Mouse (Mus musculus): ENCODE measurements around the gene Vmn1r91. TPM values are rescaled to one million over a fixed set of nuclear protein-coding genes. Genes with fewer than 3 reads are reported as not detected.
"Not testable (repeated sequence)": the region's sequence is repeated elsewhere in the genome, so short reads cannot be mapped to it uniquely, and the experiment has no call there.

Vmn1r91 gene
- polyA plus RNA-seq (2012; rRNA removed) = not detected in 2 replicates

DNA sequence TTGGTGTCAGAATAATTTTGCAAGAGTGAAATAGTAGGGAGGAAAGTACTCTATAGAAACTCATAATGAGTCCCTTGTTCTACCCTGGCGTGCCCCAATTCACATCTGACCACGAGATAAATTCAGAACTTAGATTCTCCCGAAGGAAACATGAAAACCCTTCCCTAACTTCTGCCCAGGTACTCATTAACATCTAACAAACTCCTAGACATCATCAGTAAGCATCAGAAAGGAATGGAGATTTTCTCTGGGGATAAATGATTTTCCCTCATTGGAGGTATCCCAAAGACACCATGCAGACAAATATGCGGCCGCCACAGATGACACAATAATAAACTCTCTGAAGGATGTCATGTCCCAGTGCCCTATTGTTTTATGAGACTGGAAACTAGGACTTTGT, at the start of gene Vmn1r91:
Gene Vmn1r91 (plus strand): TSS at position 301 of the 400 bp plus-strand sequence.
- DNase-seq; H3K27ac ChIP-seq (ENCODE audit: control insufficient read depth, insufficient read depth, low read length); H3K4me1 ChIP-seq (replicated peaks; ENCODE audit: control insufficient read depth, insufficient read depth, low read length); H3K4me3 ChIP-seq (ENCODE audit: control insufficient read depth, insufficient read depth, low read length); H3K36me3 ChIP-seq (ENCODE audit: control insufficient read depth, insufficient read depth, low read length); H3K27me3 ChIP-seq (ENCODE audit: control insufficient read depth, insufficient read depth, low read length): not testable (repeated sequence)
- 90% methylated on average over 5 of the region's 5 CpGs for WGBS

DNA sequence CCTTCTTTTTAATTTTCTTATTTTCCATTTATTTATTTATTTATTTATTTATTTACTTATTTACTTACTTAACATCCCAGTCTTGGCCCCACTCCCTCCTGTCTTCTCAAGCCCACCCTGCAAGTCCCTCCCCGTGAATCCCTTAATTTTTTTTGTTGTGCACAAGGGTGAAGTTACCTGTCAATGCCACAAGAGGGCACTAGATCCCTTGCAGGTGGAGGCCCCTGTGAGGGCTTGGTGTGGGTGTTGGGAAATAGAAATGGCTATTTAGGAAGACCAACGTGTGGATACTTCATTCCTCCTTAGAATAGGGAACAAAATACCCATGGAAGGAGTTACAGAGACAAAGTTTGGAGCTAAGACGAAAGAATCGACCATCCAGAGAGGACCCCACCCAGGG, 35.4 kb upstream of the Vmn1r91 start:
- not testable (repeated sequence) for H3K36me3 ChIP-seq (ENCODE audit: control insufficient read depth, insufficient read depth, low read length); H3K4me3 ChIP-seq (ENCODE audit: control insufficient read depth, insufficient read depth, low read length); DNase-seq; H3K27ac ChIP-seq (ENCODE audit: control insufficient read depth, insufficient read depth, low read length); H3K4me1 ChIP-seq (replicated peaks; ENCODE audit: control insufficient read depth, insufficient read depth, low read length); H3K27me3 ChIP-seq (ENCODE audit: control insufficient read depth, insufficient read depth, low read length)
- 69% methylated on average over 4 of the region's 4 CpGs for WGBS

DNA sequence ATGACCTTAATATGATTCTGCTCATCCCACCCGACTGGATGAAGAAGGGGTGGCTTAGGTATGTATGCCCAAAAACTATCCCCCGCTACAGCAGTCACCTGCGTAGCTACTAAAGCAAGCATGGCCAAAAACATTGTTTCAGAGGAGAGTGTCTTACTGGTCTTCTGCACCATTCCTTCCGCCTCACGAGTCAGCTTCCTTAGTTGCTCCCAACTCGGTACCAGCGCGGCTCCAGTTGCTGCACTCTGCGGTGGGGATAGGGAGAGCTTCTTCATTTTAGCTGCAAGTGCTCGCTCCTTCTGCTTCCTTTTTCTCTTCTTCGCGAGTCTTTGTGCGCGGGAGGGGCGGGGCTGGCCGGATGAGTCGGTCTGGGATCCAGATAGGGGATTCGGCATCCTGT, 21.4 kb upstream of the Vmn1r91 start:
- not testable (repeated sequence) for H3K27ac ChIP-seq (ENCODE audit: control insufficient read depth, insufficient read depth, low read length); H3K4me3 ChIP-seq (ENCODE audit: control insufficient read depth, insufficient read depth, low read length); H3K4me1 ChIP-seq (replicated peaks; ENCODE audit: control insufficient read depth, insufficient read depth, low read length); H3K36me3 ChIP-seq (ENCODE audit: control insufficient read depth, insufficient read depth, low read length); H3K27me3 ChIP-seq (ENCODE audit: control insufficient read depth, insufficient read depth, low read length); DNase-seq
- WGBS = 76% methylated on average over 18 of the region's 18 CpGs

DNA sequence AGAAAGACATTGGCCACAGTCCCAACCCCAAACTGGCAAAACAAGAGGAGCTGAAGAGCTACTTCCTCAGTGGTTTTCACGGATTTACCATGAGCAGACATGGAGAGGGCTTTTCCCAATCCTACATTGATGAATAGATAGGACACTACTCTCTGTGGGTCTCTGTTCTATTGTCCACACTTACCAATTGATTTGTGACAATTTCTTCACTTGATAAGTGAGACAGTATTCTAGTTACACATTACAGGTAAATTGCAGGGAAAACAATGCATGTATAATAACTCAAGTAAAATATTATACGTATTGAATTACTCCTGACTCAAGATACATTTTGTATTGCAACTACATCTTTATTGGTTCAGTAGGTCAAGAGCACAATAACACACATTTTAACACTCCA, 23.0 kb downstream of the Vmn1r91 start, which contains the start of gene Gm16442:
Gene Gm16442 (minus strand): TSS at position 101 of the 400 bp plus-strand sequence.
- no CpG with 5 or more reads among the region's 2 CpGs for WGBS
- H3K4me3 ChIP-seq (ENCODE audit: control insufficient read depth, insufficient read depth, low read length); DNase-seq; H3K27ac ChIP-seq (ENCODE audit: control insufficient read depth, insufficient read depth, low read length); H3K27me3 ChIP-seq (ENCODE audit: control insufficient read depth, insufficient read depth, low read length); H3K36me3 ChIP-seq (ENCODE audit: control insufficient read depth, insufficient read depth, low read length); H3K4me1 ChIP-seq (replicated peaks; ENCODE audit: control insufficient read depth, insufficient read depth, low read length): not testable (repeated sequence)

DNA sequence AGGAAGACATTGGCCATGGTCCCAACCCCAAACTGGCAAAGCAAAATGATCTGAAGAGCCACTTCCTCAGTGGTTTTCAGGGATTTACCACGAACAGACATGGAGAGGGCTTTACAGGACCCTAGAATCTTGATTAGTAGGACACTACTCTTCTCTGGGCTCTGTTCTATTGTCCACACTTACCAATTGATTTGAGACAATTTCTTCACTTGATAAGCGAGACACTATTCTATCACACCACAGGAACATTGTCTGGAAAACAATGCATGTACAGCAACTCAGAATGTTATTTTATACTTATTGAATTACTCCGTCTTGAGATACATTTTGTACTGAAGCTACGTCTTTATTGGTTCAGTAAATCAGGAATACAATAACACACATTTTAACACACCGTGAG, 39.5 kb downstream of the Vmn1r91 start, which contains the start of gene Vmn1r93:
Gene Vmn1r93 (minus strand): TSS at position 101 of the 400 bp plus-strand sequence.
- H3K36me3 ChIP-seq (ENCODE audit: control insufficient read depth, insufficient read depth, low read length); H3K4me3 ChIP-seq (ENCODE audit: control insufficient read depth, insufficient read depth, low read length); H3K4me1 ChIP-seq (replicated peaks; ENCODE audit: control insufficient read depth, insufficient read depth, low read length); DNase-seq; H3K27ac ChIP-seq (ENCODE audit: control insufficient read depth, insufficient read depth, low read length); H3K27me3 ChIP-seq (ENCODE audit: control insufficient read depth, insufficient read depth, low read length): not testable (repeated sequence)
- WGBS = no CpG with 5 or more reads among the region's 5 CpGs

Other genes starting within 250 kb of the Vmn1r91 start
- gene Gm19345, start 247.7 kb upstream of the Vmn1r91 start, polyA plus RNA-seq (2012; rRNA removed) = 0.36 and 0.57 TPM in 2 replicates
- gene Ceacam16, start 238.4 kb upstream of the Vmn1r91 start, polyA plus RNA-seq (2012; rRNA removed) = 3.3 and 3.9 TPM in 2 replicates
- 0.30 and 0.36 TPM in 2 replicates for gene Ceacam19, start 211.7 kb upstream of the Vmn1r91 start, polyA plus RNA-seq (2012; rRNA removed)
- gene Pvr, start 178.5 kb upstream of the Vmn1r91 start, polyA plus RNA-seq (2012; rRNA removed) = 74.9 and 82.4 TPM in 2 replicates
- 17.3 and 22.4 TPM in 2 replicates for gene Igsf23, start 148.9 kb upstream of the Vmn1r91 start, polyA plus RNA-seq (2012; rRNA removed)
- 0.49 and 0.57 TPM in 2 replicates for gene Ceacam20, start 134.3 kb upstream of the Vmn1r91 start, polyA plus RNA-seq (2012; rRNA removed)
- gene Nlrp9b, start 108.2 kb upstream of the Vmn1r91 start, polyA plus RNA-seq (2012; rRNA removed) = 0.03 TPM in 1 of 2 replicates, not detected in the other
- gene Gm16442, start 22.9 kb downstream of the Vmn1r91 start, polyA plus RNA-seq (2012; rRNA removed) = not detected in 2 replicates
- gene Vmn1r93, start 39.4 kb downstream of the Vmn1r91 start, polyA plus RNA-seq (2012; rRNA removed) = not detected in 2 replicates
- gene Vmn1r94, start 68.7 kb downstream of the Vmn1r91 start, polyA plus RNA-seq (2012; rRNA removed) = not detected in 2 replicates
- not detected in 2 replicates for gene Vmn1r95, start 94.0 kb downstream of the Vmn1r91 start, polyA plus RNA-seq (2012; rRNA removed)
- gene Gm6164, start 105.9 kb downstream of the Vmn1r91 start, polyA plus RNA-seq (2012; rRNA removed) = not detected in 2 replicates
- gene Gm4498, start 134.1 kb downstream of the Vmn1r91 start, polyA plus RNA-seq (2012; rRNA removed) = not detected in 2 replicates
- gene Gm5890, start 163.2 kb downstream of the Vmn1r91 start, polyA plus RNA-seq (2012; rRNA removed) = not detected in 2 replicates
- gene Gm4133, start 234.4 kb downstream of the Vmn1r91 start, polyA plus RNA-seq (2012; rRNA removed) = not detected in 2 replicates

Measured in thymus, adult 2 months (tissue).